Comparison of ENCODE assay signal across 20 mouse cellular contexts in genomic region chr12:77483180-77483855, GRCm38 (mm10).
A peak's percentile ranks its signal among the peaks of the same experiment; 100 is the strongest.
DNase-seq lines count a peak whose midpoint lies in the region; ATAC-seq lines count a peak whose summit lies in the region.
"Had no signal": no experiment of that assay in that cellular context is flagged by ENCODE, and none has a peak within 500 bp of the region (broad histone marks: within the 10 kb centered on the region; RNA-seq: fewer than 3 reads in every experiment).

No protein-coding gene starts in this region.

- H3K9me3 ChIP-seq in kidney, embryonic 16.5 days (ENCODE audit: low read length), result 0 out of 2 replicates have a peak, but pooled peaks cover 3% of the 10 kb centered on the region
- H3K9me3 ChIP-seq in midbrain, embryonic 13.5 days, result no peaks in the 10 kb centered on the region
- H3K9me3 ChIP-seq: forebrain, embryonic 10.5 days; limb, embryonic 15.5 days; liver, embryonic 15.5 days; neural tube, embryonic 13.5 days; stomach, embryonic 15.5 days had no signal

- peaks cover 5% of the 10 kb centered on the region; the same call in 1 of the 2 replicates for H3K4me1 ChIP-seq in kidney, embryonic 16.5 days (ENCODE audit: insufficient read depth, low read length)
- H3K4me1 ChIP-seq in midbrain, embryonic 13.5 days (replicated peaks), result 0 out of 2 replicates have a peak, but pooled peaks cover 4% of the 10 kb centered on the region
- H3K4me1 ChIP-seq: limb, embryonic 15.5 days; liver, embryonic 15.5 days; stomach, embryonic 15.5 days had no signal

- no peak overlapping the region for H3K27ac ChIP-seq in kidney, embryonic 16.5 days (ENCODE audit: low read length)
- no peak overlapping the region for H3K27ac ChIP-seq in midbrain, embryonic 13.5 days
- H3K27ac ChIP-seq: forebrain, embryonic 10.5 days; heart, adult 2 months; hindbrain, embryonic 13.5 days; limb, embryonic 15.5 days; liver, embryonic 15.5 days; macrophage; neural tube, embryonic 13.5 days; stomach, embryonic 15.5 days had no signal

- intact Hi-C loops in heart, postnatal 10 days (cut with DNase I), result no loop called here

- peak; percentile 79 for ATAC-seq in kidney, embryonic 16.5 days (ENCODE audit: low FRiP score, low TSS enrichment)
- no peak for ATAC-seq in midbrain, embryonic 13.5 days

- no peak overlapping the region for H3K9ac ChIP-seq in kidney, embryonic 16.5 days (replicated peaks; ENCODE audit: low read length)
- no peak overlapping the region for H3K9ac ChIP-seq in midbrain, embryonic 13.5 days (replicated peaks)
- H3K9ac ChIP-seq: hindbrain, embryonic 13.5 days; limb, embryonic 15.5 days; liver, embryonic 15.5 days; neural tube, embryonic 13.5 days; stomach, embryonic 15.5 days had no signal

- H3K4me2 ChIP-seq in kidney, embryonic 16.5 days (replicated peaks; ENCODE audit: low read depth, low read length), result no peak overlapping the region
- no peak overlapping the region for H3K4me2 ChIP-seq in midbrain, embryonic 13.5 days (replicated peaks)
- H3K4me2 ChIP-seq: hindbrain, embryonic 13.5 days; limb, embryonic 15.5 days; liver, embryonic 15.5 days; midbrain, embryonic 11.5 days; neural tube, embryonic 13.5 days; stomach, embryonic 15.5 days had no signal

- no peaks in the 10 kb centered on the region for H3K36me3 ChIP-seq in kidney, embryonic 16.5 days (ENCODE audit: insufficient read depth, low read length)
- H3K36me3 ChIP-seq in midbrain, embryonic 13.5 days, result no peaks in the 10 kb centered on the region
- H3K36me3 ChIP-seq: forebrain, embryonic 10.5 days; hindbrain, embryonic 13.5 days; limb, embryonic 15.5 days; liver, embryonic 15.5 days; neural tube, embryonic 13.5 days; stomach, embryonic 15.5 days had no signal

- DNase-seq in kidney, postnatal 36 days, result no peak
- DNase-seq in forelimb bud, embryonic 11.5 days (ENCODE audit: low read depth, low spot score), result peak; percentile 37
- peak; percentile 26 to 28 for DNase-seq in heart, postnatal 10 days
- DNase-seq in adrenal gland, adult (ENCODE audit: inconsistent age in 2 of 2, low spot score in 1 of 2), result no peak
- DNase-seq in urinary bladder, postnatal 25 days (ENCODE audit: low spot score), result no peak
- DNase-seq: adrenal gland, postnatal 10 days; cerebellum, adult 9-11 months; kidney, postnatal 10 days; thymus, adult 18-20 months had no signal

- WGBS in kidney, embryonic 16.5 days, result 12% methylated on average over 9 of the region's 9 CpGs
- WGBS in midbrain, embryonic 13.5 days, result 79% methylated on average over 9 of the region's 9 CpGs

- no peak overlapping the region for H3K4me3 ChIP-seq in kidney, embryonic 16.5 days (ENCODE audit: low read length)
- H3K4me3 ChIP-seq in midbrain, embryonic 13.5 days (replicated peaks), result no peak overlapping the region
- H3K4me3 ChIP-seq: forebrain, embryonic 10.5 days; heart, adult 2 months; hindbrain, embryonic 13.5 days; limb, embryonic 15.5 days; liver, embryonic 15.5 days; neural tube, embryonic 13.5 days; stomach, embryonic 15.5 days had no signal

- no peaks in the 10 kb centered on the region for H3K27me3 ChIP-seq in kidney, embryonic 16.5 days (ENCODE audit: insufficient read depth, low read length)
- no peaks in the 10 kb centered on the region for H3K27me3 ChIP-seq in midbrain, embryonic 13.5 days
- H3K27me3 ChIP-seq: hindbrain, embryonic 13.5 days; limb, embryonic 15.5 days; liver, embryonic 15.5 days; neural tube, embryonic 13.5 days; stomach, embryonic 15.5 days had no signal

Comparison
In these comparisons a context has a peak if more than half of its experiments do, and no peak if none do; other contexts are left out.
1. DNase-seq: peak in forelimb bud, embryonic 11.5 days (single experiment) and heart, postnatal 10 days (2 of 2); none in kidney, postnatal 36 days (0 of 2), adrenal gland, adult (0 of 2) and urinary bladder, postnatal 25 days (single experiment).